Mouse (Mus musculus) sigmoid colon, adult 10 weeks (tissue): Measurements from ENCODE around the gene Vmn2r19. TPM values are rescaled to one million over a fixed set of nuclear protein-coding genes. Genes with fewer than 3 reads are reported as not detected.

ENCODE experiments used
- polyA plus RNA-seq: library from polyadenylated mRNA; stranded (reverse); fragments of 350-450 nt; fragmentation: Illumina TruSeq; extraction: RNeasy Lipid Tissue Mini Kit (QIAGEN cat#74804); gene quantifications from one replicate; pipeline ENCODE4 v1.2.3, GENCODE M21; 2014; ENCODE audit warnings: low read depth, low replicate concordance

The Vmn2r19 gene
- polyA plus RNA-seq, result not detected

DNA sequence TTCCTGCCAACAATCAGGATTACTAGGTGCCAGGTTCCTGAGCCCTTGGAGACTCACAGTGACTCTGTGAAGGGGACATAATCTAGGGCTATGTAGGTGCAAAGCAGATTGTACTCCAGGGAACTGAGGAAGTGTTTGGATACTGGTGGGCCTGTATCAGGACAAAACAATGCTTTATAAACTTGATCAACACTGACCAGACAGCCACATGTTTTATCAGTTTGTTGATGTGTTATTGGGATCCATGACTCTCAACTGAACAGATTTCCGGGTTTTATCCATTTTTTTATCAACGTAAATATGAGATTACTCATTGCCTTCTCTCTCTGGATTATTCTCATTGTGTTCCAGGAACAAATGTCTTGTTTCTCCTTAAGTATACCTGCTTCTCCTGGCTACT, at the start of gene Vmn2r19:
Gene Vmn2r19, plus strand, starts transcription at position 301 of the 400 bp plus-strand sequence.

DNA sequence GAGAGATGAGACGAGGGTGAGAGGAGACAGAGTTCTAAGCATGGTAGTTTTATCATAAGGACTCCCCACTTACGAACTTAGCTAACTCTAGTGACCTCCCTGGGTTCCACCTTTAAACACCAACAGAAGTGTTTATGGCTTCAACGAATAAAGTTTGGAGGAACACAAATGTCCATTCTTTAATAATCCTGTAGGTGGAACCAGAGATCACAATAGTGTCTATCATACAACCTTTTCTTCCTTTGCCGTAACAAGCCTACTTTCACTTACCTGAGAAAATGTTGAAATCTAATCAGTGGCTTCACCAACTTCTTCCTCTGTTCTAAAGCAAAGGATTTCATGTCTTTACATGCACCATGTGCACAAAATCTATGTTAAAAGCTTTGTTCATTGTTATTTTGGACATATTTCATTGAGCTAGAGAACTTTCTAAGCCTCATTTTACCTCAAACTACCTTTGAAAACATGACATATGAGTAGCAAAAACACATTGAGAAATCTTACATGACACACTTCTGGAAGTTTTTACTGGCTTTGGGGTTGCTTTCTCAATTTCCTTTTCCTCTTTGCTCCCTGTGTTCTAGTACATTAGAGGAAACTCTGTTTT, 46.5 kb upstream of the Vmn2r19 start, which contains the start of gene Clec4d:
Gene Clec4d, plus strand, starts transcription at position 557 of the 607 bp plus-strand sequence.

DNA sequence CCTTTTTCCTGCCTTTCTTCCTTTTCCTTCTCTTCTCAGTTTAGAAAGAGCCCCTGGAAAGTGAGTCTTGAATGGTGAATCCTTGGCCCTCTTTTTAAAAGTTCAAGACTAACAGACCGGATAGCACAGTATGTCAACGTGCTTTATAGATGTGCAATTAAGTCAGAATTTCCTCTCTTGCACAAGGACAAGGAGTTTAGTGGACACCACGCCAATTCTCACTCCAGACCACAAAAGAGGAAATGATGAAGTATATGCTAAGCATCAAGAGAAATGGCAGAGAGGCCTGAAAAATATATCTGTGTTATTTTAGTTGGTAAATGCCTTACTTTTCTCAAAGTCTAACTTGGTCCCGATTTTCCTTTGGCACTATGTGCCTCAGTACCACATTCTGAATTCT, 18.4 kb upstream of the Vmn2r19 start, which contains the start of gene Clec4e:
Gene Clec4e, minus strand, starts transcription at position 118 of the 400 bp plus-strand sequence.

Other genes starting within 250 kb of the Vmn2r19 start
- 16.0 TPM for gene Clec4a2, start 201.9 kb upstream of the Vmn2r19 start, polyA plus RNA-seq
- gene Clec4b2, start 135.4 kb upstream of the Vmn2r19 start, polyA plus RNA-seq, result 0.38 TPM
- gene Clec4n, start 78.5 kb upstream of the Vmn2r19 start, polyA plus RNA-seq, result 15.2 TPM
- 4.4 TPM for gene Clec4d, start 46.2 kb upstream of the Vmn2r19 start, polyA plus RNA-seq
- 0.88 TPM for gene Clec4e, start 18.5 kb upstream of the Vmn2r19 start, polyA plus RNA-seq
- gene Vmn2r20, start 109.8 kb downstream of the Vmn2r19 start, polyA plus RNA-seq, result not detected
- gene Vmn2r21, start 225.1 kb downstream of the Vmn2r19 start, polyA plus RNA-seq, result not detected